Mouse (Mus musculus) embryonic facial prominence, embryonic 12.5 days (tissue): ENCODE results near the gene Bad. TPM values are rescaled to one million over a fixed set of nuclear protein-coding genes. Genes with fewer than 3 reads are reported as not detected.

Experiments used
- ATAC-seq: fragments of 200-750 bp; cut with Nextera tagmentation; 2 replicates; pipeline ENCODE4 v1.8.0; 2017; ENCODE audit not compliant: insufficient number of reproducible peaks, insufficient read depth, low FRiP score, low TSS enrichment
- H3K27ac ChIP-seq: fragments of 300-500 bp; sonication (generic); 2 replicates; pipeline ENCODE4 v1.5.1; 2016; ENCODE audit warnings: mild to moderate bottlenecking
- H3K27me3 ChIP-seq: fragments of 300-500 bp; sonication (generic); 2 replicates; pipeline ENCODE4 v1.6.1; 2016; ENCODE audit warnings: mild to moderate bottlenecking, moderate library complexity
- H3K36me3 ChIP-seq: fragments of 300-500 bp; sonication (generic); 2 replicates; pipeline ENCODE4 v1.6.1; 2016; ENCODE audit warnings: mild to moderate bottlenecking
- H3K4me1 ChIP-seq: fragments of 300-500 bp; sonication (generic); 2 replicates; pipeline ENCODE4 v1.6.1; 2016
- H3K4me2 ChIP-seq: fragments of 300-500 bp; sonication (generic); replicated peaks from 2 replicates; pipeline ENCODE4 v1.6.1; 2016; ENCODE audit warnings: mild to moderate bottlenecking, moderate library complexity
- H3K4me3 ChIP-seq: fragments of 300-500 bp; sonication (generic); 2 replicates; pipeline ENCODE4 v1.5.1; 2016; ENCODE audit warnings: mild to moderate bottlenecking
- H3K9ac ChIP-seq: fragments of 300-500 bp; sonication (generic); 2 replicates; pipeline ENCODE4 v1.6.1; 2016; ENCODE audit warnings: mild to moderate bottlenecking, moderate library complexity
- H3K9me3 ChIP-seq: fragments of 300-500 bp; sonication (generic); 2 replicates; pipeline ENCODE4 v1.6.1; 2016; ENCODE audit warnings: mild to moderate bottlenecking, moderate library complexity
- WGBS: fragments of 180-500 bp; shearing (Covaris S2); methylation state at CpG from one replicate; pipeline ENCODE4 v1.1.7; 2016; 5-methylcytosine and 5-hydroxymethylcytosine counted together
- polyA plus RNA-seq: library from polyadenylated mRNA; unstranded; fragments of >200 nt; fragmentation: Nextera tagmentation; extraction: Ambion mirVana; gene quantifications from 2 replicates; pipeline ENCODE4 v1.2.1, GENCODE M21; 2016

Bad gene
- polyA plus RNA-seq, 1 experiment from 2014 or later = 75.0 TPM

DNA sequence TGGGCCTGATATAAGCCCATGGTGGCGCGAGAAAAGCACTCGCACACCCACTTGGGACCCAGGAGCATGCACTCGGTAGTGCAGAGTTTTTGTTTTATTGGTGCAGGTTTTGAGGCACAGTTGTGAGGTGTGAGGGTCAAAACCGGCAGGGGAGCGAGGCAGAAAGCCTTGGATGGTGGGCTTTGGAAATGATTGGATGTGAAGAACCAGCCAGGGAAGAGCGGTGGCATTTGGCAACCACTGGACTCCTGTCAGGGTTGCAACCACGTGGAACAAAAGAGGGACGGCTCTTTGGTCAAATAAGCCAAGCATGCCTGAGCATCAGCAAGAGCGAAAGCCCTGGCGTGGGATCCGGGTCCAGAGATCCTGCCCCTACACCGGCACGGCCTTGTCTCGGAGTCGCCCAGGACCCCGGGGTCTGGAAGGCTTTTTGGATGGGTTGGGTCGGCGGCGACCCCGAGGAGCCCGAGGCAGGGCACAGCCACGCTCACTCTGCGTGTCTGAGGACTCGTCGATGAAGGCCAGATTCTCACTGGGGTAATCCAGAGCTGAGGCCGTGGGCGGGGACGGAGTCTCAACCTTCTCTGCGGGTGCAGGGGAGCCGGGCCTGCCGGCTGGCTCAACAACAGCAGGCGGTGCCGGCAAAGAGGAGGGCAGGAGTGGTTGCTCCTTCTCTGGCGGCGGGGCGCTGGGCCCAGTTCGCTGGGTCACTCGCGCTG, 15.9 kb upstream of the Bad start:
- Histone ChIP-seq H3K27ac (no peak overlapping the region), H3K4me1 (peaks cover 15% of the 10 kb centered on the region), H3K9me3 (no peaks in the 10 kb centered on the region), H3K9ac (no peak overlapping the region), H3K36me3 (no peaks in the 10 kb centered on the region), H3K27me3 (peaks cover 81% of the 10 kb centered on the region), H3K4me2 (no peak overlapping the region), H3K4me3 (peak overlapping the region; percentile 14; the same call in 1 of the 2 replicates)
- 6% methylated on average over 38 of the region's 40 CpGs for WGBS
- ATAC-seq = no peak

DNA sequence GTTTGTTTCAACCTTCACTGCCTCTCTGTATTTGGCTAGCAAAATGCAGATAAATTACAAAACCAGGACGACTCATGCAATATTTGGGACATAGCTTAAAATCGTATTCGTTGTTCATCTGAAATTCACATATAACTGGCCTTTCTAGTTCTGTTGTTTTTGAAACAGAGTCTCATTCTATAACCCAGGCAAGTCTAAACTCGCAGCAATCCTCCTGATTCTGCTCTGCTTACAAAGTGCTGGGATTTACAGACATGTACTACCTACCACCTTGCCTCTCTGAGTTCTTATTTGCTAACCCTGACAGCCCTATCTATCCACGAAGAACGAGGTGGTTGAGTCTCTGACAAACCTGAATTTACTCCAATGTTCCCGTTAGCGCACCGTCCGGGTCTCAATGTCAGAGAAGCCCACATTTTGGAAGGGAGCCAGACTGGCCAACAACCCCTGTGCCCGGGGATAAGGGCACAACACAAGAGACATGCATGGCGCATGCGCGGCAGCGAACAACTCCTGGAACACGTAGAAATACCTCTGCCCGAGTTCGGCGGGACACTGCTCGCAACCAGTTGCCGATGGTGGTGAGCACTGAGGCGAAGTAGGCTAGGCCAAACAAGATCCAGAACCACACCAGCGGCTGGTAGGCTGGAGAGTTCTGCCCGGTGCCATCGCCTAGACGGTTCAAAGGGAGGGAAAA, 15.0 kb upstream of the Bad start:
- no peak for ATAC-seq
- 8% methylated on average over 26 of the region's 26 CpGs for WGBS
- peaks cover 91% of the 10 kb centered on the region for H3K27me3 ChIP-seq

DNA sequence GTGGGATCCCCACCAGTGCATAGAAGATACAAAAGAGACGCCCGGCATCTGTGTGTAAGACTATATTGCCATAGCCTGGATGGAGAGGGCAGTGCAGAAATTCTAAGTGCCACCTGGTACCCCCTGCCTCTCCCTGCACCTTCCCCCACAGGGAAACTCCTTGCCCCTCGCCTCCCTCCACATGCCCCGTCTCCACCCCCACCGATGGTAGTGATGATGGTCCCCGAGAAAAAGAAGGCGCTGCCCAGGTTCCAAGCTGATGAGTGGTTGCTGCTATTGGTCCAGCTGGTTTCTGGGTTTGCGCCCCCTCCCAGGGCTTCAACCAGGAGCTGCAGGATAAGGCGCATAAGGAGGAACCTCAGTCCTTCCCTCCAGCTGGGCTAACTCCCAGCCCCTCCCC, 13.6 kb upstream of the Bad start:
- Histone ChIP-seq H3K9me3 (no peaks in the 10 kb centered on the region), H3K4me3 (no peak overlapping the region), H3K4me2 (no peak overlapping the region), H3K4me1 (peaks cover 13% of the 10 kb centered on the region; the same call in 1 of the 2 replicates), H3K27ac (no peak overlapping the region), H3K36me3 (no peaks in the 10 kb centered on the region), H3K27me3 (peaks cover 96% of the 10 kb centered on the region), H3K9ac (no peak overlapping the region)
- no peak for ATAC-seq
- 7% methylated on average over 9 of the region's 9 CpGs for WGBS

More for the DNA sequence above, 15.0 kb upstream of the Bad start:
- 0 out of 2 replicates have a peak overlapping the region, but pooled peaks have one; percentile 2 for H3K9ac ChIP-seq
- no peak overlapping the region for H3K27ac ChIP-seq
- peaks cover 13% of the 10 kb centered on the region; the same call in 1 of the 2 replicates for H3K4me1 ChIP-seq
- no peaks in the 10 kb centered on the region for H3K36me3 ChIP-seq
- H3K4me3 ChIP-seq = peak overlapping the region; percentile 22
- H3K9me3 ChIP-seq = no peaks in the 10 kb centered on the region
- H3K4me2 ChIP-seq = peak overlapping the region; percentile 36

DNA sequence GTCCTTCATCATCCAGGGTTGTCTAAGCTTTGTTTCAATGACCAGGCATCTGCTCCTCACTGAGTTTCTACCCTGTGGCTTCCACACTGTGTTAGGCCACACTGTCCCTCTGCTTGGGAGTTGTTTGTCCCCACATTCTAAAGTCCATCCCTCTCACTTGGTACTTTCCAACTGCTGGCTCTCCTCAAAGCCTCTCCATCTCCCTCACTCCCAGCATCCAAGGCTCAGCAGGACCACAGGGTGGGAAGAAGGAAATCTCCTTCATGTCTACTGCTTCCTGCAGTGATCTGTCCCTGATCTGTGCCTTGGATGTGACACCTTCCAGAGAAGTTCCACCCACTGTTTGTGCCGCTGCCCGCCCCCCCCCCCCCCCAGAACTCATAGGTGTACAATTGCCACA, 10.7 kb upstream of the Bad start:
- Histone ChIP-seq H3K4me3 (no peak overlapping the region), H3K27ac (no peak overlapping the region), H3K4me2 (no peak overlapping the region), H3K9me3 (no peaks in the 10 kb centered on the region), H3K27me3 (peaks cover 96% of the 10 kb centered on the region), H3K4me1 (peaks cover 11% of the 10 kb centered on the region), H3K9ac (no peak overlapping the region), H3K36me3 (no peaks in the 10 kb centered on the region)
- WGBS = 0% methylated on average over 2 of the region's 2 CpGs
- ATAC-seq = no peak

DNA sequence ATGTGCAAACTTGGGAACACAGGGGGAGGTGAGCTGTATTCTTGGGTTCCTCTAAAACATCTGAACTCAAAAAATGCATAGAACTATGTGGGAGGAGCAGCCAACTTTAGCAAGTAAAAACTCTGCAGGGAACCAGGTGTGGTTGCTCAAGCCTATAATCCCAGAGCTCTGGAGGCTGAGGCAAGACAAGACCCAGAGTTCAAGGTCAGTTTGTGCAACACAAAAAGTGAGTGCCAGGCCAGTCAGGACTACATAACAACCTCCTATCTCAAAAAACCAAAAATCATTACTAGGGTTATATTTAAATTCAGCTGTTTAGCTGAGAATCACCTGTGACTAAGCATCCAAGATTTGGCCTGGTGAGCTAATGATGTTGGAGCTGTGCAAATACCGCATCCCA, 9.6 kb upstream of the Bad start:
- H3K4me3 ChIP-seq = no peak overlapping the region
- H3K4me1 ChIP-seq = peaks cover 8% of the 10 kb centered on the region
- no peak overlapping the region for H3K4me2 ChIP-seq
- no peak overlapping the region for H3K9ac ChIP-seq
- no peaks in the 10 kb centered on the region for H3K9me3 ChIP-seq
- 38% methylated on average over 1 of the region's 1 CpGs for WGBS
- no peak overlapping the region for H3K27ac ChIP-seq
- no peaks in the 10 kb centered on the region for H3K36me3 ChIP-seq
- no peak for ATAC-seq
- H3K27me3 ChIP-seq = peaks cover 90% of the 10 kb centered on the region

DNA sequence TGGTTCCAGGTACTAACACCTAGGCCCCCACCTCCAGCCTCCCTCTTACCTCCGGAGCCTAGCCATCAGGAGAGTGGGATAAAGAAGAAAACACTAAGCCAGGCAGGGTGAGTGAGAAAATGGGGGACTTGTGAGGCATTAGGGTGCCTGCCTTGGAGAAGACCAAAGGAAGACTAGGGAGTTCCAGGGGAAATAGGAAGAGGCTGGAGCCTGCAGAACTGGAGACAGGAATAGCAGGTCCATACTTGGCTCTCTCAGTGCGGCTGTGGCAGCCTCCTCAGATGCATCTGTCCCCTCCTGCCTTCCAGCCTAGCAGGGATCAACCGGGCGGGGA, 8.6 kb upstream of the Bad start:
- peak overlapping the region; percentile 37 for H3K4me3 ChIP-seq
- no peak overlapping the region; the same call in 1 of the 2 replicates for H3K9ac ChIP-seq
- H3K9me3 ChIP-seq = no peaks in the 10 kb centered on the region
- ATAC-seq = no peak
- peak overlapping the region; percentile 60; the same call in 1 of the 2 replicates for H3K4me2 ChIP-seq
- peaks cover 8% of the 10 kb centered on the region for H3K4me1 ChIP-seq
- WGBS = 12% methylated on average over 4 of the region's 4 CpGs
- H3K36me3 ChIP-seq = no peaks in the 10 kb centered on the region
- H3K27ac ChIP-seq = no peak overlapping the region
- peaks cover 79% of the 10 kb centered on the region for H3K27me3 ChIP-seq

DNA sequence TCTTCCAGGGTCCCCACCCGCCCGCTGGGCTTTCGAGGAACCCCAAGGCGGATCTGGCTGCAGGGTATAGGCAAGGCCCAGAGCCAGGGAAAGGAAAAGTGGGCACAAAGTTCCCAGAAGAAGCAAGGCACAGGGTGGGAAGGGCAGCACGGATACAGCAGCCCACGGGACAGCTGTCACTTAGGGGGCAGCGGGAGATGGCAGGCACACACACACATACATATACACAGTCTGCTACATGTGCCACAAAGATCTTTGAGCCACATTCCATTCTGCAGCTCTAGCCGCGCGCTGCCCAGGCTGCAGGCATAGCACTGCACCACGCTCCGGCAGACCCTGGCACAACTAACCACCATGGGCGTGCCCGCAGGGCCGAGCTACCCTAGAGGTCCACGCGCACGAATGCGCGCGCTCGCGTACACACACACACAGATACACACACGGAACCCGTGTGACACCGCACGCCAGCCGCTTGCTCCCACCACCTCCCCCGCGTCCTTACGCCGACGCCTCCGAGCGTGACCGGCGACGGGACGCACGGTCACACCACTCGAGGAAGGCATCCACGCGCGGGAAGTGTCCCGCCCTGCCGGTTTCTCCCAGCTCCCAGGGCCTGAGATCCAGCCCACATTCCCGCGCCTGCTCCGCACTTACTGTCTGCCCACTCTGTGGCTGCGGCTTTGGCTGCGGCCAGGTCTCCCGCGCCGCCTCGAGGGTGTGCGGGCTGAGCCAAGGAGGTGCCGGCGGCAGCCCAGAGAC, 8.0 kb upstream of the Bad start:
- no peak overlapping the region for H3K27ac ChIP-seq
- H3K9ac ChIP-seq = peak overlapping the region; percentile 2; the same call in 1 of the 2 replicates
- H3K4me1 ChIP-seq = peaks cover 8% of the 10 kb centered on the region
- H3K4me2 ChIP-seq = peak overlapping the region; percentile 60
- no peak for ATAC-seq
- WGBS = 4% methylated on average over 58 of the region's 58 CpGs
- peaks cover 74% of the 10 kb centered on the region for H3K27me3 ChIP-seq
- H3K4me3 ChIP-seq = peak overlapping the region; percentile 37
- no peaks in the 10 kb centered on the region for H3K9me3 ChIP-seq
- H3K36me3 ChIP-seq = no peaks in the 10 kb centered on the region

DNA sequence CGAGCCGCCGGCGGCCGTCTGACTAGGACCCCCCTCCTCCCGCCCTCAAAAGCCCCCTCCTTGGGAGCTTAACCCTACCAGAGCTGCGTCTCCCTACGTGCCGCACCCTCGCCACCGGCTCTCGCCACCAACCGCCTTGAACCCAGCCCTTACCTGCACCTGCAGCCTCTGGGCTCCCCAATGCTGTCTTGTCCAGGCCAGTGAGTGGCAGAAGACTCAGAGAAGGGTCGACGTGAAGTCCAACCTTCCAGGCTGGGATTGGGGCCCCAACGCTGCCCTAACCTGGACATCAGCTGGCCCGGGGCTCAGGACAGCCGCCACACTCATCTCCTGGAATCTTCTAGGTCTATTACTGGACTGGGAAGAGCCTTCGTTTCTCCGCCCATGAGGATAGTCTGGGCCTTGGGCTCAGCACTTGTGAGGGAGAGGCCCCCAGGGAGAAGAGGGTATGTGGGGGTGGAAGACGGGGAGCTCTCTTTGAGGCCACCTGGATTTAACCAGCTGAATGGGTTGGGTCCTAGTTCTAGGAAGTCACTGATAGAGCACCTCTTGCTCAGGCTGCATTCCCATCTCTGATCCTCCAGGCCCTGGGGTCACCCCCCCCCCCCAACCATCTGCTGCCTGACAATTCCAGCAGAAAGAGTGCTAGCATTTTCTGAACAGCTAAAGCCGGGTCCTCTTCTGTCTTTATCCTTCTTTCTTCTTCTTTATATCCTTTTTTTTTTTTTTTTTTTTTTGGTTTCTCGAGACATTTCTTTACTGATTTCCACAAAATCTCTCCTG, 7.3 kb upstream of the Bad start, which contains the start of gene Kcnk4:
Kcnk4 (minus strand) TSS at position 321 of the 783 bp plus-strand sequence.
- Histone ChIP-seq H3K27ac (no peak within 1 kb of the TSS), H3K36me3 (no peaks in the 10 kb centered on the region), H3K4me3 (peak within 1 kb of the TSS; percentile 37), H3K9ac (peak within 1 kb of the TSS; percentile 2; the same call in 1 of the 2 replicates), H3K9me3 (no peaks in the 10 kb centered on the region), H3K4me1 (peaks cover 8% of the 10 kb centered on the region), H3K4me2 (peak within 1 kb of the TSS; percentile 60), H3K27me3 (peaks cover 66% of the 10 kb centered on the region)
- no peak for ATAC-seq
- 11% methylated on average over 23 of the region's 23 CpGs for WGBS

DNA sequence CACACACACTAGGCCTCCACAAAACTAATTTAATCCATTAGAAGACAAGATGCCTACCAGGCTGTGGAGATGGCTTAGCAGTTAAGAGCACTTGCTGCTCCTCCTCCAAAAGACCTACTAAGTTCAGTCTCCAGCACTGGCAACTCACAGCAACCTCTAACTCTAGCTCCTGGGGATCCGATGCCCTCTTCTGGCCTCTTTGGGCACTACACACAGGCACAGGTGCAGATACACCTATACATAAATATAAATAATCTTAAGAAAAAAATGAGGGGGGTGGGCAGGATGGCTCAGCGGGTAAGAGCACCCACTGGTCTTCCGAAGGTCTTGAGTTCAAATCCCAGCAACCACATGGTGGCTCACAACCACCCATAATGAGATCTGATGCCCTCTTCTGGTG, 5.4 kb upstream of the Bad start:
- Histone ChIP-seq H3K27me3 (peaks cover 50% of the 10 kb centered on the region), H3K36me3 (no peaks in the 10 kb centered on the region), H3K9me3 (no peaks in the 10 kb centered on the region), H3K4me3 (no peak overlapping the region), H3K4me1 (peaks cover 18% of the 10 kb centered on the region), H3K9ac (no peak overlapping the region), H3K4me2 (no peak overlapping the region), H3K27ac (no peak overlapping the region)
- no peak for ATAC-seq
- 22% methylated on average over 3 of the region's 3 CpGs for WGBS

DNA sequence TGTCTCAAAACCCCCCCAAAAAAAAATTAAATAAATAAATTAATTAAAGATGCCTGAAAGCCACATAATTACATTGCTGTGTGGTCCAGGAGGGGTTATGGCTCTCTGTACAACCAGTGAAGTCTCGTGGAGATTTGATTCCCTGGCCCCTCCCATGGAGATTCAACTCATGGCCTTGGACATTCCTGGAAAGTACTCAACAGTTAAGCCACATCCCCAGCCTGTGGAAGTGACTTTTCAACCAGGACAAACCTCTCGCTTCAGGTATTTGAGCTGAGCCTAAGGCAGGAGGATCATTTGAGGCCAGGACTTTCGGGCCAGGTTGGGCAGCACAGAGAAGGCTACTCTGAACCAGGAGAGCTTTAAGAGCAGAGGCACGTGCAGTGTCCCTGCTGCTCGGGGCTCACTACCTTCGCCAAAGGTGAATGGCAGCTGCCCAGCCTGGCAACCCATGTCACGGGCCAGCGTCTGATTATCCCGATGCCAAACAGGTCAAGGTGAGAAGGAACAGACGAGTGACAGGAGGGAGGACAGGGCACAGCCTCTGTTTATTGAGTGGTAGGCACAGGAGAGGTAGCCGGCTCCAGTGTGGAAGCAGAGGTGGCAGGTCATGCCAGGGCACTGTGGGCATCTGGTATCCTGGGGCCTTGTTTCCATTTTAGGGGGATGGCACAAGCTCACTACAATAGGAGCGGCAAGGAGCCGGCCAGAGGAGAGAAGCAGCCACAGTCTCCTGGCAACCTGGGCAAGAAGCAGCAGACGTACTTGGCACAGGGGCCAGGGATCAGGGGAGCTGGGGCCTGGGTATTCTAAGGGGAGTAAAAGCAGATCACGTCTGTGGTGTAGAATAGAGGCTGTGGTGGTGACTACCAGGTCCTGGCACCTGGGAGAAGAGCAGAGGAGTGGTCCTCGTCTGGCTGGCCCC, 3.9 kb upstream of the Bad start:
- Histone ChIP-seq H3K4me1 (peaks cover 21% of the 10 kb centered on the region), H3K27me3 (peaks cover 35% of the 10 kb centered on the region), H3K9ac (no peak overlapping the region), H3K4me2 (no peak overlapping the region), H3K27ac (no peak overlapping the region), H3K36me3 (no peaks in the 10 kb centered on the region), H3K4me3 (no peak overlapping the region), H3K9me3 (no peaks in the 10 kb centered on the region)
- ATAC-seq = no peak
- WGBS = 76% methylated on average over 16 of the region's 16 CpGs
